Mouse (Mus musculus) embryonic facial prominence, embryonic 14.5 days (tissue): Measurements from ENCODE around the gene Mum1. TPM values are rescaled to one million over a fixed set of nuclear protein-coding genes. Genes with fewer than 3 reads are reported as not detected.
A peak's percentile ranks its signal among the peaks of the same experiment; 100 is the strongest.
"Not testable (repeated sequence)": the region's sequence is repeated elsewhere in the genome, so short reads cannot be mapped to it uniquely, and the experiment has no call there.

Source experiments
- ATAC-seq: fragments of 200-750 bp; cut with Nextera tagmentation; 2 replicates; pipeline ENCODE4 v1.8.0; 2017; ENCODE audit warnings: low read depth, moderate number of reproducible peaks, moderate TSS enrichment
- DNase-seq: peaks from one replicate; pipeline ENCODE4 v3.0.0-alpha.2; 2015; ENCODE audit warnings: low spot score
- H3K27ac ChIP-seq: fragments of 300-500 bp; sonication (generic); replicated peaks from 2 replicates; pipeline ENCODE4 v1.5.1; 2014; ENCODE audit warnings: low read depth, mild to moderate bottlenecking, low read length, moderate library complexity
- H3K27me3 ChIP-seq: fragments of 300-500 bp; sonication (generic); replicated peaks from 2 replicates; pipeline ENCODE4 v1.6.1; 2014; ENCODE audit warnings: low read length; ENCODE audit not compliant: control insufficient read depth, insufficient read depth
- H3K36me3 ChIP-seq: fragments of 300-500 bp; sonication (generic); 2 replicates; pipeline ENCODE4 v1.6.1; 2014; ENCODE audit warnings: low read length, mixed read lengths; ENCODE audit not compliant: control insufficient read depth, insufficient read depth
- H3K4me1 ChIP-seq: fragments of 300-500 bp; sonication (generic); 2 replicates; pipeline ENCODE4 v1.6.1; 2014; ENCODE audit warnings: antibody characterized with exemption, low read length; ENCODE audit not compliant: control insufficient read depth, insufficient read depth
- H3K4me2 ChIP-seq: fragments of 300-500 bp; sonication (generic); 2 replicates; pipeline ENCODE4 v1.6.1; 2014; ENCODE audit warnings: low read depth, mild to moderate bottlenecking, low read length, moderate library complexity, mixed read lengths
- H3K4me3 ChIP-seq: fragments of 300-500 bp; sonication (generic); 2 replicates; pipeline ENCODE4 v1.5.1; 2014; ENCODE audit warnings: low read depth, mild to moderate bottlenecking, low read length
- H3K9ac ChIP-seq: fragments of 300-500 bp; sonication (generic); 2 replicates; pipeline ENCODE4 v1.6.1; 2014; ENCODE audit warnings: low read depth, mild to moderate bottlenecking, low read length, moderate library complexity, mixed read lengths
- H3K9me3 ChIP-seq: fragments of 300-500 bp; sonication (generic); 2 replicates; pipeline ENCODE4 v1.6.1; 2016; ENCODE audit warnings: low read length; ENCODE audit not compliant: control insufficient read depth
- WGBS: fragments of 180-500 bp; shearing (Covaris S2); extraction: QIAGEN DNeasy Blood & Tissue Kit; methylation state at CpG from one replicate; pipeline ENCODE4 v1.1.7; 2014; 5-methylcytosine and 5-hydroxymethylcytosine counted together
- polyA plus RNA-seq: library from polyadenylated mRNA; unstranded; fragments of >200 nt; fragmentation: Nextera tagmentation; extraction: Ambion mirVana; gene quantifications from 2 replicates; pipeline ENCODE4 v1.2.1, GENCODE M21; 2014

Mum1 gene
- polyA plus RNA-seq, 1 experiment from 2014 or later: 52.1 TPM

DNA sequence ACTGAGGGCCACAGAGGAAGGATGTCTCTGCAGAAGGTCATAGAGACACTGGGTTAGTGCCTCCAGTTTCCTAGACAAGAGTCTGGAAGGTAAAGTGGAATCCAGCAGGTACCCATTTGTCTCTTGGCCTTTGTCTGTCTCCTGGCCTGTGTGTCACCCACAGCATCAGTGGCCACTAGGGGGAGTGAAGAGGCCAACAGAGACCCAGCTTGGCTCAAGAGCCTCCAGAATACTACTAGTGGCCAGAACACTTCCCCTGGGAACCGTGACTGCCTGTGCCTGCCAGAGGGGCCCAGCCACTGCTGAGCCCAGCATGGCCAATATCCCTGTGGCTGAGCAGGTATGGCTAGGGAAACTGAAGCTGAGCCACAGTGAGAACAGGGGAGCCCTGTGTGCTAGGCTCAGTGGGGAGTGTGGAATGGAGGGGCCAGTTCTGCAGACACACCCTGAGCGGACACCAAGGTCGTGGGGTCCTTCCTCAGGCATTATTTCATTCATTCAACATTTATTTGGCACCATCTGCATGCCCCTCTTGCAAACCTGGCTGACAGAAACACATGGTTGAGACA is 26.7 kb upstream of the Mum1 start:
- Histone ChIP-seq H3K27ac (no peak overlapping the region), H3K4me1 (no peaks in the 10 kb centered on the region), H3K4me3 (no peak overlapping the region), H3K4me2 (no peak overlapping the region), H3K9me3 (no peaks in the 10 kb centered on the region), H3K36me3 (no peaks in the 10 kb centered on the region), H3K9ac (no peak overlapping the region), H3K27me3 (no peaks in the 10 kb centered on the region)
- ATAC-seq (peak; percentile 83), DNase-seq (peak; percentile 92)
- 50% methylated on average over 3 of the region's 3 CpGs for WGBS

DNA sequence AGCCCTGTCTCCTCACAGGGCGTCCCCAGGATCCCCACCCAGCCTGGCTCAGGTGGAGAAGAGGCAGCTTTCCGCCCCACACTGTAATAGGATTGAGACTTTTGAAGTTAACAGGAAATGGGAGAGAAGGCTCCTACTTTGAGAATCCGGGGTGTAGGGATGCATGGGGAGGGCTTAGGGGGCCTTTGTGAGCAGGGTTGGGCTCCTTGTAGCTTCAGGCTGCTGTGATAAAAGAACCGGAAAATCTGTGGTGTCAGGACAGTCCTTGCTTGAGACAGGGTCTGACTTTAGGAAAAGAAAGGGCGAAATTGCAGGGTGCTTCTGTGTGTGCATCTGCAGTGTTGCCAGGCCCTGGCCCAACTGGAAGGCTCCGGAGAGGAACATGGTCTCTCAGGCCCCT is 25.7 kb upstream of the Mum1 start:
- 58% methylated on average over 6 of the region's 6 CpGs for WGBS
- H3K36me3 ChIP-seq: no peaks in the 10 kb centered on the region
- no peak overlapping the region for H3K4me3 ChIP-seq
- DNase-seq: no peak
- no peaks in the 10 kb centered on the region for H3K9me3 ChIP-seq
- no peak for ATAC-seq
- H3K9ac ChIP-seq: no peak overlapping the region
- no peak overlapping the region for H3K4me2 ChIP-seq
- no peak overlapping the region for H3K27ac ChIP-seq
- no peaks in the 10 kb centered on the region for H3K27me3 ChIP-seq
- H3K4me1 ChIP-seq: no peaks in the 10 kb centered on the region

- no peak for DNase-seq
- Histone ChIP-seq H3K36me3 (no peaks in the 10 kb centered on the region), H3K9me3 (no peaks in the 10 kb centered on the region), H3K27me3 (no peaks in the 10 kb centered on the region), H3K4me1 (peaks cover 4% of the 10 kb centered on the region; the same call in 1 of the 2 replicates), H3K4me3 (no peak overlapping the region), H3K4me2 (no peak overlapping the region), H3K9ac (no peak overlapping the region), H3K27ac (no peak overlapping the region)
- WGBS: 17% methylated on average over 7 of the region's 7 CpGs
- ATAC-seq: no peak
These were observed 22.2 kb upstream of the Mum1 start for GRCm38 (mm10) chr10:80204055-80204454.

DNA sequence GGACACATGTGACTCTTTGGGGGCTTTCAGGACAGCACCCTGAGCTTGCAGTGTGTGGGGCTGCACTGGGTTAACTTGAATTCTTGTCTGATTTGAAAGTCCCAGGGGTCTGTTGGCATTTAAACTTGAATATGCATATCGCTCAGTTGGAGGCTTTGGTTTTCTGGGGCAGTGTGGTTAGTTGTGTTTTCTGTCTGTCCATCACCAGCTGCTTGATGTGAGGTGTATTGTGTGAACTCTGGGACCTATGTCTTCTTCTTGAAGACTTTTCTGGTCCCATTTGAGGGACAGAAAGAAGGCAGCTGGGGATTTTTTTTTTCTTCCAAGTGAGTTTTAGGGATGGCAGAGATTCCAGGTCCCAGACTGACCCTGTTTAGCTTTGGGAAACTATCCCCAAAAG is 19.0 kb upstream of the Mum1 start:
- no peak overlapping the region for H3K27ac ChIP-seq
- WGBS: 65% methylated on average over 1 of the region's 1 CpGs
- H3K4me2 ChIP-seq: no peak overlapping the region
- DNase-seq (no peak), ATAC-seq (no peak)
- H3K4me3 ChIP-seq: no peak overlapping the region
- H3K36me3 ChIP-seq: no peaks in the 10 kb centered on the region
- H3K9ac ChIP-seq: no peak overlapping the region
- no peaks in the 10 kb centered on the region for H3K27me3 ChIP-seq
- H3K4me1 ChIP-seq: peaks cover 6% of the 10 kb centered on the region; the same call in 1 of the 2 replicates
- H3K9me3 ChIP-seq: no peaks in the 10 kb centered on the region

DNA sequence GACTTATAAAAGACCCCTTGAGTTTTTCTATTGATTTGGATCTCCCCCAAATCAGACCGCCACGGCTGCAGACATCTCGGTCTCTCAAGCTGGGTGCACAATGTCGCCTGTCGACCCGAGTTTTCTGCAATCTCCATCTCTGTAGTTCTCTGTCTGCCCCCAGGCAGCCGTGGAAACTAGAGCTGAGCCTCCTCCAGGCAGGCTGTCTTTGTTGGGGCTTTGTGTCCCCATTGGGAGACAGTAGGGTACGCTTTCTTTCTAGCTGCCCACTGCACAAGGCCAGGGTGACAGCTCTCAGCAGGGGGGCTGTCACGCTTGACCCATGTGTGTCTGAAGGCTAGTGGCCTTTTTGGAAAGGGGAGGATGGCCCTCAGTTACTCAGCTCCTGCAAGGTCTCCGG is 18.6 kb upstream of the Mum1 start:
- DNase-seq (no peak), ATAC-seq (no peak)
- no peaks in the 10 kb centered on the region for H3K36me3 ChIP-seq

GRCm38 (mm10) chr10:80208248-80208647 is 18.0 kb upstream of the Mum1 start:
- ATAC-seq: no peak
- no peak overlapping the region for H3K9ac ChIP-seq
- no peak overlapping the region for H3K4me3 ChIP-seq
- H3K27me3 ChIP-seq: no peaks in the 10 kb centered on the region
- H3K4me2 ChIP-seq: no peak overlapping the region
- H3K27ac ChIP-seq: no peak overlapping the region
- peaks cover 6% of the 10 kb centered on the region; the same call in 1 of the 2 replicates for H3K4me1 ChIP-seq
- DNase-seq: no peak
- H3K36me3 ChIP-seq: no peaks in the 10 kb centered on the region
- WGBS: 68% methylated on average over 4 of the region's 4 CpGs
- no peaks in the 10 kb centered on the region for H3K9me3 ChIP-seq

More for the DNA sequence above, 18.6 kb upstream of the Mum1 start:
- no peak overlapping the region for H3K9ac ChIP-seq
- H3K4me1 ChIP-seq: peaks cover 6% of the 10 kb centered on the region; the same call in 1 of the 2 replicates
- no peaks in the 10 kb centered on the region for H3K27me3 ChIP-seq
- no peak overlapping the region for H3K4me3 ChIP-seq
- H3K27ac ChIP-seq: no peak overlapping the region
- H3K4me2 ChIP-seq: no peak overlapping the region
- WGBS: 51% methylated on average over 10 of the region's 10 CpGs
- H3K9me3 ChIP-seq: no peaks in the 10 kb centered on the region

- DNase-seq (peak; percentile 52), ATAC-seq (peak; percentile 18; the same call in 1 of the 2 replicates)
- Histone ChIP-seq H3K36me3 (no peaks in the 10 kb centered on the region), H3K4me2 (peak overlapping the region; percentile 35), H3K9me3 (no peaks in the 10 kb centered on the region), H3K4me1 (peaks cover 6% of the 10 kb centered on the region; the same call in 1 of the 2 replicates), H3K27ac (0 out of 2 replicates have a peak overlapping the region, but pooled peaks have one; percentile 10), H3K9ac (peak overlapping the region; percentile 45), H3K4me3 (no peak overlapping the region), H3K27me3 (no peaks in the 10 kb centered on the region)
- 11% methylated on average over 20 of the region's 24 CpGs for WGBS
These were observed 17.3 kb upstream of the Mum1 start for GRCm38 (mm10) chr10:80208841-80209371.

DNA sequence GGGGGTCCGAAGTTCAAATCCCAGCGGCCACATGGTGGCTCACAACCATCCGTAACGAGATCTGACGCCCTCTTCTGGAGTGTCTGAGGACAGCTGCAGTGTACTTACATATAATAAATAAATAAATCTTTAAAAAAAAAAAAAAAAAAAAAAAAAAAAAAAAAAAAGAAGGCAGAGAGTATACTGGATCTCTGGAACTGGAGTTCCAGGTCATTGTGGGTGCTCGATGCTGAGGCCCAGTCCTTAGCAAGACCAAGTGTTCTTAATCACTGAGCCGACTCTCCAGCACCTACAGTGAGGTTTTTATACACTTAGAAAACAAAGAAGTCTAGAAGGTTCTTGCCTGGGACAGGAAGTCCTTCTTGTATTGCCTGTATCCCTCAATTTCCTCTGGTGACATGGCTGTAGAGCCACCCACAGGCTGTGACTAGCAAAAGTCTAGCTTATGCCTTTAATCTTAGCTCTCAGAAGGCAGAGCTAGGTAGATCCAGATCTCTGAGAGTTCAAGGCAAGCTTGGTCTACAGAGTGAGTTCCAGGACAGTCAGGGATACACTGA is 14.6 kb upstream of the Mum1 start:
- not testable (repeated sequence) for H3K36me3 ChIP-seq, H3K4me2 ChIP-seq, ATAC-seq, H3K27ac ChIP-seq, H3K27me3 ChIP-seq, H3K4me3 ChIP-seq, H3K9ac ChIP-seq, H3K4me1 ChIP-seq, H3K9me3 ChIP-seq, DNase-seq
- 73% methylated on average over 7 of the region's 7 CpGs for WGBS
